Mouse (Mus musculus) adrenal gland, postnatal 25 days (tissue): ENCODE results near the gene Tnip2. TPM values are rescaled to one million over a fixed set of nuclear protein-coding genes. Genes with fewer than 3 reads are reported as not detected.

Source experiments
- DNase-seq: peaks from one replicate; pipeline ENCODE4 v3.0.0; 2021; ENCODE audit warnings: mixed read lengths
- long read RNA-seq: library from polyadenylated mRNA; stranded (forward); transcript quantifications from one replicate; pipeline ENCODE4 v2.0.0, GENCODE M21; 2021
- total RNA-seq: library from RNA; stranded (reverse); gene quantifications from 2 replicates; pipeline ENCODE4 v1.2.3, GENCODE M21; 2021

Gene Tnip2
- total RNA-seq: 14.9 and 24.7 TPM in 2 replicates
- long read RNA-seq, transcript Tnip2-202 (6 exons, 1,987 nt): major isoform, 16 of 27 reads
- long read RNA-seq, partial matches to known transcripts: 0 of 27 reads
- long read RNA-seq, other reads (novel, unspliced or antisense): 7 of 27 reads

GRCm38 (mm10) chr5:34513466-34514217 lies at the start of gene Tnip2:
Gene Tnip2 (minus strand): TSS chr5:34513991.
- peak; percentile 97 for DNase-seq

GRCm38 (mm10) chr5:34551821-34552220 lies 38.0 kb upstream of the Tnip2 start:
- no peak for DNase-seq

GRCm38 (mm10) chr5:34550251-34550650 lies 36.5 kb upstream of the Tnip2 start:
- no peak for DNase-seq

DNA sequence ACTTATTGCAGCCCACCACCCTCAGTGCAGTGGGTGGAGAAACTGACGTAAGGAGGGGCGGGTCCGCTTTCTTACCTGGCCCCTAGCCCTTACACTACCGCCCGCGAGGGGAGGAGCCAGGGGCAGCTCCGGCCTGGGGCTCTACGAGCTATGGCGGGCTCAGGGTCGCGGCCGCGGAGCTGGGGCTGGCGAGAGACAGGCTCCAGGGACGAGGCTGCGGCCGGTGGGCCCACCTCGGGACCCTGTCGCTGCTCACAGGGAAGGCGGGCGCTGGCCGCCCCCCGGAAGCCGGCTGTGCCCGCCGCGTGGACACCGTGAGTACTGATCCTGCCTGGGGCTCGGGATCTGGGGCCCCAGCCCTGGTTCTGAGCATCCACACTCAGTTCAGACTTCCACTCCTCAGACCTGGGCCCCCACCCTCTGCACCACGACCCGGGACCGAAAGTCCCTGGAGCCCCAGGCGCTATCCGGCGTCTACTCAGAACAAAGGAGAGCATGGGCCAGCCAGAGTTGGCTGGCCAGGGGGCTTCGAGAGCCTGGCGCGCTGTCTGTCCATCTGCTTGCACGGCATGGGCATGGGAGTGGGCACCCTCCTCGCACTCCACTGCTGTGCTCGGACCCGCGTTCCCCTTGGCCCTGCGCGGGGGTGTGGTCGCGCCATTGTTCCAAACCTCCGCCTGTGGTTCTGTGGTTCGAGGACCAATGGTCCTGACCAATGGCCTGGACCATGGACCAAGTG lies 35.9 kb upstream of the Tnip2 start:
- DNase-seq: no peak

GRCm38 (mm10) chr5:34549135-34549482 lies 35.3 kb upstream of the Tnip2 start:
- DNase-seq: no peak

- DNase-seq: no peak
Measured at GRCm38 (mm10) chr5:34547410-34547809, 33.6 kb upstream of the Tnip2 start.

- no peak for DNase-seq
Measured at GRCm38 (mm10) chr5:34543114-34543513, 29.3 kb upstream of the Tnip2 start.

DNA sequence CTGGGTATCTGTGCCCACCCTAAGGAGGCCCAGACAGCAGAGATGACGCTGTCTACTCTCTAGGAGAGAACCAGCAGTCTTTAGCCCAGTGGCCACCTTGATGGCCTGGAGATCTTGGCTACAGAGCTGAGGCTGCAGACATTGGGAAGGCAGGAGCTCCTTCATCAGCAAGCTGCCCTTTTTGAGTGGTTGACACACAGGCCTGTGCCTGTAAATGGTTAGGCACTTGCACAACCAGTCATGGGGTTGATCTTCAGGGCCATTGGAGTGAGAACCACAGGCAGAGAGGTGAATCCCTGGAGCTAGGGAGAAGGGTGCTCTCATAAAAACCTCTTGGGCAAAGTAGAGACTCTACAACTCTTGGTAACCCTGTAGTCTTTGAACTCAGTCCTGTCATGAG lies 28.4 kb upstream of the Tnip2 start:
- no peak for DNase-seq

DNA sequence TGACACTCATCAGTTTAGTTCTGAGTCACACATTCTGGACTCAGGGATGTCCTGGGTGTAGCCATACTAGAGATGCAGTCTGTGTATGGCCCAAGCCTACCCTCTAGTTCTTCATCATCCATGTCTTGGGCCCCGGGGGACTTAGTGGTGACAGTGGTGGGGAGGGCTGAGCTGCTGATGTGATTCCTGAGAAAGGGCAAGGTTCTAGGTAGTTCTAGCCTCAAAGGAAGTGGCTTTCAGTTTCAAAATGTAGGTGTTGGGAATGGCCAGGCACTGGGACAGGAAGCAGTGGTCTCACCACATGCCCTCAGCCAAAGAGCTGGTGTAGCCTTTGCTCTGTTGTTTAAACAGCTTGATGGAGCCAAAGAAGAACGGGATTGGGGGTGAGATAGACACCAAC lies 25.3 kb upstream of the Tnip2 start:
- no peak for DNase-seq

- no peak for DNase-seq
Measured at GRCm38 (mm10) chr5:34538527-34538926, 24.7 kb upstream of the Tnip2 start.

DNA sequence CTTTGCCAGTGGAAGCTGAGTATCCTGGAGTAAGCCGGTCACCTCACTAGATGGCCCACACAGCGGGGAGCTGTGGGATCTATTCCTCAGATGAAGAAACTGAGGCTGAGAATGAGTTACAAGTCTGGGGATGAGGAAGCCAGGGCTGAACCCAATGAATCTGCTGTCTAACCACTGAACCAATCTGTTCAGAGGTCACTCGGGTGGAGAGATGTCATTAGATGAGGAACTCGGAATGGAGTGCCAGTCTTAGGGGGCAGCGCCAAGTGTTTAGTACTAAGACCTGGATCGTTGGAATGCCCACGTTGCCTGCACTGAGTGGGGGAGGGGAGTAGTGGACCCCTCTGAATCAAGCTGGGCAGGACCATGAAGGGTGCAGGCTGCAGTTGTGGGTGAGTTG lies 24.3 kb upstream of the Tnip2 start:
- DNase-seq: no peak

DNA sequence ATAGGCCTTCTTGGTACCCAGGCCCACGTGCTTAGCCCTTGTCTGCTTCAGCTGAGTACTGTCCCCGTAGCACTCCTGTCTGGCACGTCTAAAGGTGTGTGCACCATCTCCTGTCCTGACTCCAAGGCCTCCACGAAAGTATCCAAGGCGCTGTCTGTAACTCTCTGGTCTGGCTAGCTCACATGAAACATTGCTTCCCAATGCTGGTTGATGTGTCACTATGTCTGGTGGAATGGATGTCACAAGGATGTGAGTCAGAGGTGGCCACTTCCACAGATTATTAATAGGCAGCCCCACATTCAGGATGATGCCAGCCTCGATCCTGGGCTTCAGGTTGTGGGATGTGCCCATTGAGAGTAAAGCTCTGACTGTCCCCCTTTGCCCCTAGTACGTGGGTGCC lies 22.0 kb upstream of the Tnip2 start:
- no peak for DNase-seq

- DNase-seq: peak; percentile 66
Measured at GRCm38 (mm10) chr5:34534776-34535581, 21.2 kb upstream of the Tnip2 start.

DNA sequence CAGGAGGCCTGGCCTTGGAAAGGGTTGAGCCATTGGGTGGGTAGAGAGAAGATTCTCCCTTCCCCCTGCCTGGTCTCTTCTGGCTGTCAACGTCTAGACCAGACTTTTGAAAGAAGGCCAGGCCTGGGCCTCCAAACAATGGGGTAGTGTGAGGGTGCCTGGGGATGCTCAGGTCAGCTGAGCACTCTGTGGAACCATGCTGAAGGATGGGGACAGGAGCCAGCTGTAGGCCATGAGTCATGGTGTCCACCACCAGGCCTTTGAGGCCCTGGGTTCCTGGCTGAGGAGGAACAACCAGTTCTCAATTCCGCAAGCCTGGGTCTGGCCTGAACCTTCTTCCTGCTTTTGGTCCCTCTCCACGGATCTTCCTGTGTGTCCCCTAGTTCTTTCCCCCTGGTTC lies 20.0 kb upstream of the Tnip2 start:
- DNase-seq: no peak

- DNase-seq: no peak
Measured at GRCm38 (mm10) chr5:34533066-34533465, 19.3 kb upstream of the Tnip2 start.

- peak; percentile 45 for DNase-seq
Measured at GRCm38 (mm10) chr5:34530687-34531086, 16.9 kb upstream of the Tnip2 start.

DNA sequence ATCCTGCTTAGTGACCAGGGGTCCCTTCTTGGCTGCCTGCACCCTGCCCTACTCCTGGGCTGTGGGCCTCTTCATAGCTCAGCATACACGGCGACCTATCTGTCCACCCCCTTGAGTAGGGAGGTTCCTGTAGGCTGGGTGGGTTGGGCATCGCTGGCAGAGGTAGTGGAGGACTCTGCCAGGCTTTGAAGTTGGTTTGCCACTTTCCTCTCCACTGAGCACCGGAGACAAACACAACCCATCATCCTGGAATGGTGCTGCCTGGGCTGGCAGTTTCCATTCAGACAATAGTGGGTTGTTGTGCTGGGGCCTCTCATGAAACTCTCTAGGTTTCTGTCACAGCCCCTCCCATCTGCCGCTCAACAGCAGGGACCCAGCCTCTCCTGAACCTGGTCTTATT lies 16.3 kb upstream of the Tnip2 start:
- DNase-seq: no peak

DNA sequence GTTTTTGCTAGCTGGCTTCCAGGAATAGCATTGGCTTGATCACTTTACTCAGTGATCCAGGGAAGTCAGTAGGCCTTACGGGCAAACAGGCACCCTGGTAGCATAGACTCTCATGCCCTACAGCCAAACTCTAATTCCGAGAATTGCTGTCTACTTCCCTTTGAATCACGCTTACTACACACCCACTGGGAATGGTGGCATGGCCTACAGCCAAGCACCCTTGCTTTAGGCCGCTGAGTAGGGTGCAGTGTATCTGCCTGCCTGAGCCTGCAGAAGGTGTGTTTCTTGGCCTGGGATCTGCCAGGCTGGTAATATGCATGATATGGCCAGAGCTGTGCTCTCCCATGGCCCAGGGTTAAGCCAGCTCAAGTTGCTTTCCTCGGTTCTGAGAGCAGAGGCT lies 14.9 kb upstream of the Tnip2 start:
- no peak for DNase-seq

GRCm38 (mm10) chr5:34527352-34527751 lies 13.6 kb upstream of the Tnip2 start:
- DNase-seq: no peak

GRCm38 (mm10) chr5:34526477-34526775 lies 12.6 kb upstream of the Tnip2 start:
- no peak for DNase-seq

DNA sequence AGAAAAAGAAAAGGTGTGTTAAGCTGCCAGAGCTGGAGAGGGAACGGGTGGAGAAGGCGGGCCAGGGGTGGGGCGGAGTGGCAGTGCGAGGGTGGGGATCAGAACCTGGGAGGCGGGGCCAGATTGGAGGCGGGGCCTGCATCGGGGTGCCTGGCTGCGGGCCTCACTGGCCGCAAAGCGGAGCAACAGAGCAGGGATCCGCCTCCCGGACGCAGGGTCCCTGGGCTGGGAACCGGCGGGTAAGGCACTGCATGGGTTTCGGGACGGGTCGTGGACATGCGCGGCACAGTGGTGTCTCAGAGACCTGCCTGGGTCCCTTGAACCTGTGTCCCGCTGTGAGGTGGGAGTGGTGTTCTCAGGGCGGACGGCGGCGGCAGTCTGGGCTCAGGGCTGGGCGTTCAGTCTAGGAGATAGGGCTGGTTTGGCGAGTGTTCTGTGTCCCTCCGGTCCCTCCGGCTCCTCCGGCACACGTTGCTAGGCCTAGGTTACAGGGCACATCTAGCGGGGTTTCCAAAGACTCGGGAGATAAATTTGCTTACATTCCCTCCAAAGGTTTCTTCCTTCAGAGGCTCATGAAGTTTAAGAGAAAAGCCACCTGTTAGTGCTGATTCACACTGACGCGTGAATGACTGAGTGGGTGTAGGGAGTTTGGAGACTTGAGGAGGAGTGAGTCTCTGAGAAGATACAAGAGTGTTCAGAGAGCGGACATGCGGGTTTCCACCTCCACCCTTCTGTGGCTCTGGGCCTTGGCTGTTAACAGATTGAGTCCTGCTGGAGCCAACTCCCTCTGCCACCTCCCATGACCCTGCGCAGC lies 12.1 kb upstream of the Tnip2 start, which contains the start of gene Sh3bp2:
TSS of gene Sh3bp2 (plus strand) at position 176 of the 814 bp plus-strand sequence.
- DNase-seq: peak; percentile 99

GRCm38 (mm10) chr5:34524511-34524910 lies 10.7 kb upstream of the Tnip2 start:
- DNase-seq: no peak
